Mouse (Mus musculus): ENCODE measurements around the gene Mpp5.

DNA sequence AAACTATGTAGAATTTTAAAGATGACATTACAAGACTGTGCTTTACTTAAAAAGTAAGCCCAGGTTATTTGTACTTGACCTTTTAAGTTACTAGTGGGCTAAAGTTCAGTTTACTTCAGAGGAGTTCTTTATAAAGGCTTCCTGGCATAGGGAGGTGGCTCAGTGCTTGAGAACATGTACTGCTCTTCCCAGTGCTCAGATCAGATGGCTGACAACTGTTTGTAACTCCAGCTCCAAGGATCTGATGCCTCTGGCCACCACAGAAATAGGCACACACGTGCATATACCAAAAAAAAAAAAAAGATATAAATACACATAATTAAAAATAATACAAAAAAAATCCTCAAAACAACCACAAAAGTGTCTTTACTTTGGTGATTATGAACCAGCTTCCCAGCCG lies 42.1 kb downstream of the Mpp5 start:
- TF ChIP-seq POLR2A (IDR thresholded peaks at IDR 0.05; ENCODE audit: borderline replicate concordance, low read depth, low read length): no peak
- TF ChIP-seq CTCF (IDR thresholded peaks at IDR 0.05; ENCODE audit: low read depth, low read length): no peak

Data from bone marrow macrophage, adult 2 months (primary cell).